Mouse (Mus musculus) heart, postnatal 0 days (tissue): ENCODE results near the gene Tbl1xr1.

Experiments
- CTCF ChIP-seq: IDR thresholded peaks from 2 replicates; pipeline ENCODE4 v1.5.1; 2016; ENCODE audit warnings: antibody characterized with exemption, control low read depth, low read depth
- EP300 ChIP-seq: IDR thresholded peaks from 2 replicates; pipeline ENCODE4 v1.6.1; 2016; ENCODE audit warnings: antibody characterized with exemption, low read depth

- no peak for TF ChIP-seq CTCF
- no peak for TF ChIP-seq EP300
Measured at GRCm38 (mm10) chr3:22103986-22104515, 27.6 kb downstream of the Tbl1xr1 start.
